Mouse (Mus musculus): ENCODE data around the gene Etv6. TPM values are rescaled to one million over a fixed set of nuclear protein-coding genes. Genes with fewer than 3 reads are reported as not detected.

The Etv6 gene
- total and polyA plus RNA-seq, 2 experiments from 2014 or later, result 3.0 to 7.1 TPM

GRCm38 (mm10) chr6:134226349-134227169 lies 191.1 kb downstream of the Etv6 start:
- TF ChIP-seq CTCF (IDR thresholded peaks at IDR 0.05; ENCODE audit: low read depth), result no peak
- H3K9me3 ChIP-seq (ENCODE audit: low read length), result no peaks in the 10 kb centered on the region
- 79% methylated on average over 8 of the region's 8 CpGs for WGBS
- no peak overlapping the region for H3K4me2 ChIP-seq (ENCODE audit: low read depth)
- H3K4me1 ChIP-seq (ENCODE audit: insufficient read depth), result no peaks in the 10 kb centered on the region
- no peak overlapping the region for H3K9ac ChIP-seq
- no peaks in the 10 kb centered on the region for H3K36me3 ChIP-seq (ENCODE audit: insufficient read depth)
- no peak overlapping the region for H3K27ac ChIP-seq (ENCODE audit: low read depth, low read length)
- DNase-seq, result no peak
- no peaks in the 10 kb centered on the region for H3K27me3 ChIP-seq (ENCODE audit: insufficient read depth, low read length)
- no peak for ATAC-seq
- H3K4me3 ChIP-seq (ENCODE audit: low read depth, low read length), result no peak overlapping the region

- no peak overlapping the region for H3K9ac ChIP-seq
- H3K4me2 ChIP-seq (ENCODE audit: low read depth), result no peak overlapping the region
- H3K36me3 ChIP-seq (ENCODE audit: insufficient read depth), result peaks cover 4% of the 10 kb centered on the region; the same call in 1 of the 2 replicates
- TF ChIP-seq CTCF (IDR thresholded peaks at IDR 0.05; ENCODE audit: low read depth), result no peak
- ATAC-seq, result no peak
- no peaks in the 10 kb centered on the region for H3K9me3 ChIP-seq (ENCODE audit: low read length)
- no peak overlapping the region for H3K27ac ChIP-seq (ENCODE audit: low read depth, low read length)
- 63% methylated on average over 4 of the region's 4 CpGs for WGBS
- H3K4me3 ChIP-seq (ENCODE audit: low read depth, low read length), result no peak overlapping the region
- H3K4me1 ChIP-seq (ENCODE audit: insufficient read depth), result no peaks in the 10 kb centered on the region
- H3K27me3 ChIP-seq (ENCODE audit: insufficient read depth, low read length), result no peaks in the 10 kb centered on the region
- no peak for DNase-seq
These were observed 200.8 kb downstream of the Etv6 start for GRCm38 (mm10) chr6:134236311-134236710.

GRCm38 (mm10) chr6:134238455-134238854 lies 203.0 kb downstream of the Etv6 start:
- no peaks in the 10 kb centered on the region for H3K9me3 ChIP-seq (ENCODE audit: low read length)
- 83% methylated on average over 9 of the region's 9 CpGs for WGBS
- H3K4me3 ChIP-seq (ENCODE audit: low read depth, low read length), result no peak overlapping the region
- peaks cover 2% of the 10 kb centered on the region; the same call in 1 of the 2 replicates for H3K36me3 ChIP-seq (ENCODE audit: insufficient read depth)
- no peak overlapping the region for H3K4me2 ChIP-seq (ENCODE audit: low read depth)
- no peaks in the 10 kb centered on the region for H3K4me1 ChIP-seq (ENCODE audit: insufficient read depth)
- no peak for DNase-seq
- no peaks in the 10 kb centered on the region for H3K27me3 ChIP-seq (ENCODE audit: insufficient read depth, low read length)
- H3K9ac ChIP-seq, result no peak overlapping the region
- no peak overlapping the region for H3K27ac ChIP-seq (ENCODE audit: low read depth, low read length)
- no peak for ATAC-seq
- TF ChIP-seq CTCF (IDR thresholded peaks at IDR 0.05; ENCODE audit: low read depth), result no peak

- Histone ChIP-seq H3K9ac (no peak overlapping the region), H3K27me3 (ENCODE audit: insufficient read depth, low read length) (no peaks in the 10 kb centered on the region), H3K27ac (ENCODE audit: low read depth, low read length) (no peak overlapping the region), H3K4me3 (ENCODE audit: low read depth, low read length) (no peak overlapping the region), H3K9me3 (ENCODE audit: low read length) (no peaks in the 10 kb centered on the region), H3K4me1 (ENCODE audit: insufficient read depth) (no peaks in the 10 kb centered on the region), H3K4me2 (ENCODE audit: low read depth) (no peak overlapping the region), H3K36me3 (ENCODE audit: insufficient read depth) (no peaks in the 10 kb centered on the region)
- ATAC-seq, result no peak
- TF ChIP-seq CTCF (IDR thresholded peaks at IDR 0.05; ENCODE audit: low read depth), result peak; percentile 32; the same call in 1 of the 2 replicates
- 97% methylated on average over 4 of the region's 4 CpGs for WGBS
- no peak for DNase-seq
These were observed 205.5 kb downstream of the Etv6 start for GRCm38 (mm10) chr6:134240988-134241387.

GRCm38 (mm10) chr6:134243119-134243518 lies 207.6 kb downstream of the Etv6 start:
- 65% methylated on average over 3 of the region's 3 CpGs for WGBS
- Histone ChIP-seq H3K9me3 (ENCODE audit: low read length) (no peaks in the 10 kb centered on the region), H3K27ac (ENCODE audit: low read depth, low read length) (no peak overlapping the region), H3K9ac (no peak overlapping the region), H3K27me3 (ENCODE audit: insufficient read depth, low read length) (no peaks in the 10 kb centered on the region), H3K4me2 (ENCODE audit: low read depth) (no peak overlapping the region), H3K4me1 (ENCODE audit: insufficient read depth) (no peaks in the 10 kb centered on the region), H3K4me3 (ENCODE audit: low read depth, low read length) (no peak overlapping the region), H3K36me3 (ENCODE audit: insufficient read depth) (no peaks in the 10 kb centered on the region)
- ATAC-seq, result no peak
- TF ChIP-seq CTCF (IDR thresholded peaks at IDR 0.05; ENCODE audit: low read depth), result no peak
- DNase-seq, result no peak

GRCm38 (mm10) chr6:134243546-134243945 lies 208.0 kb downstream of the Etv6 start:
- no peak overlapping the region for H3K4me3 ChIP-seq (ENCODE audit: low read depth, low read length)
- H3K27ac ChIP-seq (ENCODE audit: low read depth, low read length), result no peak overlapping the region
- ATAC-seq, result no peak

GRCm38 (mm10) chr6:134244071-134244470 lies 208.6 kb downstream of the Etv6 start:
- no peak overlapping the region for H3K27ac ChIP-seq (ENCODE audit: low read depth, low read length)
- H3K36me3 ChIP-seq (ENCODE audit: insufficient read depth), result peaks cover 4% of the 10 kb centered on the region; the same call in 1 of the 2 replicates
- no peak for TF ChIP-seq CTCF (IDR thresholded peaks at IDR 0.05; ENCODE audit: low read depth)
- no peak overlapping the region for H3K9ac ChIP-seq
- H3K9me3 ChIP-seq (ENCODE audit: low read length), result no peaks in the 10 kb centered on the region
- no peaks in the 10 kb centered on the region for H3K27me3 ChIP-seq (ENCODE audit: insufficient read depth, low read length)
- WGBS, result 82% methylated on average over 4 of the region's 4 CpGs
- ATAC-seq (no peak), DNase-seq (no peak)
- no peak overlapping the region for H3K4me3 ChIP-seq (ENCODE audit: low read depth, low read length)
- no peak overlapping the region for H3K4me2 ChIP-seq (ENCODE audit: low read depth)
- H3K4me1 ChIP-seq (ENCODE audit: insufficient read depth), result no peaks in the 10 kb centered on the region

More at GRCm38 (mm10) chr6:134243546-134243945, 208.0 kb downstream of the Etv6 start:
- no peaks in the 10 kb centered on the region for H3K27me3 ChIP-seq (ENCODE audit: insufficient read depth, low read length)
- WGBS, result 86% methylated on average over 4 of the region's 4 CpGs
- H3K4me1 ChIP-seq (ENCODE audit: insufficient read depth), result no peaks in the 10 kb centered on the region
- H3K9me3 ChIP-seq (ENCODE audit: low read length), result no peaks in the 10 kb centered on the region
- no peak overlapping the region for H3K9ac ChIP-seq
- TF ChIP-seq CTCF (IDR thresholded peaks at IDR 0.05; ENCODE audit: low read depth), result no peak
- no peak overlapping the region for H3K4me2 ChIP-seq (ENCODE audit: low read depth)
- DNase-seq, result no peak
- peaks cover 2% of the 10 kb centered on the region; the same call in 1 of the 2 replicates for H3K36me3 ChIP-seq (ENCODE audit: insufficient read depth)

Data from forebrain, postnatal 0 days (tissue).